Mouse (Mus musculus) CD4-positive naive resting alpha-beta T cell, adult 57 days (primary cell): ENCODE measurements around the gene Olfr1291-ps1. TPM values are rescaled to one million over a fixed set of nuclear protein-coding genes. Genes with fewer than 3 reads are reported as not detected.

Experiments
- total RNA-seq: library from RNA; stranded (reverse); gene quantifications from one replicate; pipeline ENCODE4 v1.2.4, GENCODE M21; 2023

The Olfr1291-ps1 gene
- total RNA-seq, result not detected

GRCm38 (mm10) chr2:111496880-111497279 lies at the start of gene Olfr1291-ps1:
Olfr1291-ps1 (plus strand) TSS chr2:111497180.

GRCm38 (mm10) chr2:111448842-111449241 lies 48.1 kb upstream of the Olfr1291-ps1 start, which contains the start of gene Olfr1287:
Olfr1287 (plus strand) TSS chr2:111449142.

GRCm38 (mm10) chr2:111473801-111474200 lies 23.2 kb upstream of the Olfr1291-ps1 start, which contains the start of gene Olfr1288:
Olfr1288 (plus strand) TSS chr2:111474101.

GRCm38 (mm10) chr2:111480519-111480918 lies 16.5 kb upstream of the Olfr1291-ps1 start, which contains the start of gene Olfr1289:
Olfr1289 (plus strand) TSS chr2:111480819.

GRCm38 (mm10) chr2:111493729-111494128 lies 3.3 kb upstream of the Olfr1291-ps1 start, which contains the start of gene Olfr1290:
Olfr1290 (minus strand) TSS chr2:111493829.

GRCm38 (mm10) chr2:111524903-111525302 lies 27.9 kb downstream of the Olfr1291-ps1 start, which contains the start of gene Olfr1293-ps:
Olfr1293-ps (plus strand) TSS chr2:111525203.

GRCm38 (mm10) chr2:111540191-111540590 lies 43.2 kb downstream of the Olfr1291-ps1 start, which contains the start of gene Olfr1294:
Olfr1294 (minus strand) TSS chr2:111540291.

Other genes with a start within 250 kb of the Olfr1291-ps1 start
- not detected for gene Olfr1276, start 242.7 kb upstream of the Olfr1291-ps1 start, total RNA-seq
- not detected for gene Olfr1277, start 223.1 kb upstream of the Olfr1291-ps1 start, total RNA-seq
- not detected for gene Olfr1278, start 207.0 kb upstream of the Olfr1291-ps1 start, total RNA-seq
- not detected for gene Olfr1279, start 196.5 kb upstream of the Olfr1291-ps1 start, total RNA-seq
- not detected for gene Olfr1280, start 183.2 kb upstream of the Olfr1291-ps1 start, total RNA-seq
- not detected for gene Olfr1281, start 170.7 kb upstream of the Olfr1291-ps1 start, total RNA-seq
- gene Olfr1282, start 161.1 kb upstream of the Olfr1291-ps1 start, total RNA-seq, result not detected
- not detected for gene Olfr1283, start 130.4 kb upstream of the Olfr1291-ps1 start, total RNA-seq
- not detected for gene Olfr1284, start 121.7 kb upstream of the Olfr1291-ps1 start, total RNA-seq
- gene Olfr1286, start 74.1 kb upstream of the Olfr1291-ps1 start, total RNA-seq, result not detected
- not detected for gene Olfr1287, start 48.0 kb upstream of the Olfr1291-ps1 start, total RNA-seq
- not detected for gene Olfr1288, start 23.1 kb upstream of the Olfr1291-ps1 start, total RNA-seq
- not detected for gene Olfr1289, start 16.4 kb upstream of the Olfr1291-ps1 start, total RNA-seq
- not detected for gene Olfr1290, start 3.4 kb upstream of the Olfr1291-ps1 start, total RNA-seq
- gene Olfr1293-ps, start 28.0 kb downstream of the Olfr1291-ps1 start, total RNA-seq, result not detected
- not detected for gene Olfr1294, start 43.1 kb downstream of the Olfr1291-ps1 start, total RNA-seq
- gene Olfr1295, start 72.5 kb downstream of the Olfr1291-ps1 start, total RNA-seq, result not detected
- gene Olfr1297, start 129.3 kb downstream of the Olfr1291-ps1 start, total RNA-seq, result not detected
- gene Olfr1298, start 152.0 kb downstream of the Olfr1291-ps1 start, total RNA-seq, result not detected
- not detected for gene Olfr1299, start 164.2 kb downstream of the Olfr1291-ps1 start, total RNA-seq